ENCODE assay signal across 7 mouse cellular contexts in the genomic region with DNA sequence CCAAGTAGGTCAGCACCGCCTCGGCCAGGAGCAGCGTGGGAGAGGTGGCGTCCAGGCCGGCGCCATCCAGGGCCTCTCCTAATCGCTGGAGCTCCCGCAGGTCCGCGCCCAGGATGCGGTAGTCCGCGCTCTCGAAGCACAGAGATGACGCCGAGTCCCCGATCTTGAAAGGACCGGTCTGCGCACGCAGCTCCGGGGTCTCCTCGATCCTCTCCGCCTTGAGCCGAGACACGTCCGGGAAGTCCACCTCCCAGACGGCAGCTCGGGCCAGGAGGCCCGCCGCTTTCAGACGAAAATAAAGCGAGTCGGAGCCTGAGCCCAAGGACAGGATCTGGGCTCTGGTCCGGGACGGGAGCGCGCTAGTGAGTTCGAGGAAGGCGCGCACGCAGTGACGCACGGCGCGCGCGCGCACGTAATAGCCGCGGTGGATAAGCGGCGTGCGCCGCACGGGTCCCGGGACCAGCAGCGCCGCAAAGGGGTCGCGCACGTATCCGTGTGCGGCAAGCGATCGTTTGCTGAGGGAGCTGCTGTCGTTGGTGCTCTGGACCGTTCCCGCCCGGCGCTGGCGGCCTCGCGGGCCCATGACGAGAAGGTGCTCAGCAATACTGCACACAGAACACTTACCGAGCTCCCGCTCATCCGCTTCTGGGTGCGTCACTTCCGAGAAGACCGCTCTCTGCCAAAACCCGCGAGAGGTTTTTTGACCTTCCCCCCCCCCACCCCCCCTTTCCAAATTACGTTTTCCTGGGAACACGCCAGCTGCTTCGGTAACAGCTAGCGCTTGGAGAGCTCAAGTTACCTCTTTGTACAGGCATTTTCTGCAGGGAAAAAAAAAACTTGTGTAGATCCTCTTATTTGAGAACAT. TPM values are rescaled to one million over a fixed set of nuclear protein-coding genes. Genes with fewer than 3 reads are reported as not detected.
DNase-seq lines count a peak whose midpoint lies in the region; ATAC-seq lines count a peak whose summit lies in the region.

A gene (plus strand): TSS at position 411 of the 865 bp plus-strand sequence.
A gene (minus strand): TSS at position 636 of the 865 bp plus-strand sequence.

- H3K9ac ChIP-seq in midbrain, embryonic 13.5 days (replicated peaks): peak within 1 kb of the TSS; percentile 85

- H3K4me3 ChIP-seq in embryonic facial prominence, embryonic 10.5 days: peak within 1 kb of the TSS; percentile 65
- H3K4me3 ChIP-seq in limb, embryonic 10.5 days: peak within 1 kb of the TSS; percentile 76
- peak within 1 kb of the TSS; percentile 79 for H3K4me3 ChIP-seq in midbrain, embryonic 13.5 days (replicated peaks)

- H3K9me3 ChIP-seq in embryonic facial prominence, embryonic 10.5 days: peaks cover 15% of the 10 kb centered on the region
- peaks cover 3% of the 10 kb centered on the region; the same call in 1 of the 2 replicates for H3K9me3 ChIP-seq in limb, embryonic 10.5 days (replicated peaks)
- H3K9me3 ChIP-seq in midbrain, embryonic 13.5 days: no peaks in the 10 kb centered on the region

- peak within 1 kb of the TSS; percentile 83 for H3K4me2 ChIP-seq in midbrain, embryonic 13.5 days (replicated peaks)

- H3K27ac ChIP-seq in embryonic facial prominence, embryonic 10.5 days (replicated peaks): peak within 1 kb of the TSS; percentile 97
- peak within 1 kb of the TSS; percentile 97 for H3K27ac ChIP-seq in limb, embryonic 10.5 days
- H3K27ac ChIP-seq in midbrain, embryonic 13.5 days: peak within 1 kb of the TSS; percentile 97

- H3K27me3 ChIP-seq in embryonic facial prominence, embryonic 10.5 days (replicated peaks; ENCODE audit: low read depth, poor library complexity, severe bottlenecking): no peaks in the 10 kb centered on the region
- no peaks in the 10 kb centered on the region for H3K27me3 ChIP-seq in limb, embryonic 10.5 days (ENCODE audit: low read depth, poor library complexity, severe bottlenecking)
- no peaks in the 10 kb centered on the region for H3K27me3 ChIP-seq in midbrain, embryonic 13.5 days

- peaks cover 24% of the 10 kb centered on the region for H3K4me1 ChIP-seq in embryonic facial prominence, embryonic 10.5 days
- H3K4me1 ChIP-seq in limb, embryonic 10.5 days: peaks cover 23% of the 10 kb centered on the region
- H3K4me1 ChIP-seq in midbrain, embryonic 13.5 days (replicated peaks): peaks cover 41% of the 10 kb centered on the region

- DNase-seq in adrenal gland, postnatal 10 days: peak; percentile 92
- peak; percentile 93 for DNase-seq in embryonic facial prominence, embryonic 10.5 days (ENCODE audit: low spot score)
- peak; percentile 90 for DNase-seq in kidney, adult 11 months
- peak; percentile 93 for DNase-seq in limb, embryonic 10.5 days (ENCODE audit: low spot score)
- peak; percentile 88 for DNase-seq in spleen, adult 12 weeks (ENCODE audit: low spot score)

- H3K36me3 ChIP-seq in embryonic facial prominence, embryonic 10.5 days (replicated peaks): peaks cover 47% of the 10 kb centered on the region
- H3K36me3 ChIP-seq in limb, embryonic 10.5 days: peaks cover 42% of the 10 kb centered on the region
- peaks cover 32% of the 10 kb centered on the region for H3K36me3 ChIP-seq in midbrain, embryonic 13.5 days

- under 1% methylated on average over 87 of the region's 87 CpGs for WGBS in embryonic facial prominence, embryonic 10.5 days
- WGBS in limb, embryonic 10.5 days: under 1% methylated on average over 87 of the region's 87 CpGs
- under 1% methylated on average over 87 of the region's 87 CpGs for WGBS in midbrain, embryonic 13.5 days

- ATAC-seq in granulocyte monocyte progenitor cell, adult 5-6 weeks (replicated peaks; ENCODE audit: poor library complexity, severe bottlenecking): peak; percentile 78
- peak; percentile 96 for ATAC-seq in midbrain, embryonic 13.5 days

RNA-seq across cellular contexts. Expression of the first gene that starts in this region (rescaled TPM):
- 10 to 100 TPM; 14.5 to 15.4 TPM for total RNA-seq in adrenal gland, postnatal 10 days (2021)
- 19.7 and 22.4 TPM in 2 replicates for polyA plus RNA-seq in embryonic facial prominence, embryonic 10.5 days (2016; fragmentation: Nextera tagmentation; extraction: Ambion mirVana)
- 10.4 and 17.9 TPM in 2 replicates for total RNA-seq in granulocyte monocyte progenitor cell, adult 5-6 weeks (2014; fragmentation: Nextera tagmentation)
- total RNA-seq in granulocyte monocyte progenitor cell, adult 5-6 weeks (2017): 9.0 and 9.2 TPM in 2 replicates
- polyA plus RNA-seq in limb, embryonic 10.5 days (2016; fragmentation: Nextera tagmentation; extraction: Ambion mirVana): 15.4 and 22.2 TPM in 2 replicates
- 33.9 and 38.5 TPM in 2 replicates for polyA plus RNA-seq in midbrain, embryonic 13.5 days (2015; fragmentation: Nextera tagmentation; extraction: Ambion mirVana)

RNA-seq across cellular contexts. Expression of the second gene that starts in this region (rescaled TPM):
- total RNA-seq in adrenal gland, postnatal 10 days (2021): 10 to 100 TPM; 10.4 to 11.8 TPM
- polyA plus RNA-seq in embryonic facial prominence, embryonic 10.5 days (2016; fragmentation: Nextera tagmentation; extraction: Ambion mirVana): 21.5 and 22.5 TPM in 2 replicates
- total RNA-seq in granulocyte monocyte progenitor cell, adult 5-6 weeks (2014; fragmentation: Nextera tagmentation): 6.6 and 9.7 TPM in 2 replicates
- 6.6 and 7.3 TPM in 2 replicates for total RNA-seq in granulocyte monocyte progenitor cell, adult 5-6 weeks (2017)
- 18.2 and 22.6 TPM in 2 replicates for polyA plus RNA-seq in limb, embryonic 10.5 days (2016; fragmentation: Nextera tagmentation; extraction: Ambion mirVana)
- polyA plus RNA-seq in midbrain, embryonic 13.5 days (2015; fragmentation: Nextera tagmentation; extraction: Ambion mirVana): 26.1 and 26.3 TPM in 2 replicates

Comparison
In these comparisons a context has a peak if more than half of its experiments do, and no peak if none do; other contexts are left out.
1. Peak in every context shown above with its lines: DNase-seq, ATAC-seq, H3K4me3 ChIP-seq and H3K27ac ChIP-seq.